Mouse (Mus musculus) liver, embryonic 14.5 days (tissue): ENCODE measurements around the gene Rftn1. TPM values are rescaled to one million over a fixed set of nuclear protein-coding genes. Genes with fewer than 3 reads are reported as not detected.

Experiments
- ATAC-seq: fragments of 200-750 bp; cut with Nextera tagmentation; 2 replicates; pipeline ENCODE4 v1.8.0; 2017; ENCODE audit warnings: moderate number of reproducible peaks, mild to moderate bottlenecking, moderate library complexity; ENCODE audit not compliant: insufficient read depth
- DNase-seq, 3 experiments: peaks; one replicate each; pipeline ENCODE4 v3.0.0-alpha.2; 2012 to 2013; ENCODE audit warnings: low read depth in 3 of 3, low spot score in 3 of 3
- H3K27ac ChIP-seq: fragments of 300-500 bp; sonication (generic); 2 replicates; pipeline ENCODE4 v1.5.1; 2014; ENCODE audit warnings: moderate library complexity, mild to moderate bottlenecking, control low read depth, inconsistent platforms
- H3K27me3 ChIP-seq: fragments of 300-500 bp; sonication (generic); 2 replicates; pipeline ENCODE4 v1.6.1; 2014; ENCODE audit warnings: mild to moderate bottlenecking, low read length, moderate library complexity; ENCODE audit not compliant: control insufficient read depth, insufficient read depth
- H3K36me3 ChIP-seq: fragments of 300-500 bp; sonication (generic); replicated peaks from 2 replicates; pipeline ENCODE4 v1.6.1; 2014; ENCODE audit warnings: low read depth; ENCODE audit not compliant: control insufficient read depth, insufficient read depth
- H3K4me1 ChIP-seq, 2 experiments: fragments of 200-500 bp in 1 of 2; fragments of 300-500 bp in 1 of 2; sonication (generic) in 1 of 2; replicated peaks; 2 replicates each; pipeline ENCODE4 v1.6.1; 2012 to 2014; ENCODE audit warnings: antibody characterized with exemption in 1 of 2, inconsistent platforms in 1 of 2, low read length in 1 of 2; ENCODE audit not compliant: control insufficient read depth in 2 of 2, insufficient read depth in 2 of 2
- H3K4me2 ChIP-seq: fragments of 300-500 bp; sonication (generic); 2 replicates; pipeline ENCODE4 v1.6.1; 2014; ENCODE audit warnings: low read depth, mild to moderate bottlenecking, control low read depth, moderate library complexity
- H3K4me3 ChIP-seq, 2 experiments: fragments of 200-500 bp in 1 of 2; fragments of 300-500 bp in 1 of 2; sonication (generic) in 1 of 2; 2 replicates each; pipeline ENCODE4 v1.5.1; 2012 to 2014; ENCODE audit warnings: low read depth in 2 of 2, low read length in 2 of 2, mild to moderate bottlenecking in 2 of 2, control low read depth in 1 of 2, inconsistent platforms in 1 of 2, moderate library complexity in 1 of 2; ENCODE audit not compliant: insufficient read depth in 1 of 2
- H3K9ac ChIP-seq: fragments of 300-500 bp; sonication (generic); replicated peaks from 2 replicates; pipeline ENCODE4 v1.6.1; 2014; ENCODE audit warnings: mild to moderate bottlenecking, control low read depth, moderate library complexity
- H3K9me3 ChIP-seq: fragments of 300-500 bp; sonication (generic); 2 replicates; pipeline ENCODE4 v1.6.1; 2016; ENCODE audit warnings: low read length, mixed read lengths; ENCODE audit not compliant: control insufficient read depth
- CTCF ChIP-seq: IDR thresholded peaks from 2 replicates; pipeline ENCODE4 v1.5.1; 2016; ENCODE audit warnings: antibody characterized with exemption, low read depth, control low read depth
- EP300 ChIP-seq: IDR thresholded peaks from 2 replicates; pipeline ENCODE4 v1.6.1; 2016; ENCODE audit warnings: antibody characterized with exemption, low read depth
- WGBS: fragments of 180-500 bp; shearing (Covaris S2); extraction: QIAGEN DNeasy Blood & Tissue Kit; methylation state at CpG from one replicate; pipeline ENCODE4 v1.1.7; 2014; ENCODE audit not compliant: insufficient replicate concordance; 5-methylcytosine and 5-hydroxymethylcytosine counted together
- polyA plus RNA-seq, 2 experiments: library from polyadenylated mRNA; depleted of rRNA in 1 of 2; stranded (reverse) in 1 of 2; unstranded in 1 of 2; fragments of >200 nt; fragmentation: Nextera tagmentation in 1 of 2; extraction: Ambion mirVana in 1 of 2; gene quantifications; 2 replicates each; pipeline versions ENCODE4 v1.2.1 to v1.2.3; 2012 to 2014

Gene Rftn1
- polyA plus RNA-seq, 2 experiments, result 2.2 to 3.2 TPM

GRCm38 (mm10) chr17:49987095-49987494 is 203.4 kb downstream of the Rftn1 start:
- H3K27ac ChIP-seq, result no peak overlapping the region
- no peaks in the 10 kb centered on the region for H3K27me3 ChIP-seq
- DNase-seq, result no peak
- 67% methylated on average over 6 of the region's 6 CpGs for WGBS
- TF ChIP-seq CTCF, result no peak
- no peak for TF ChIP-seq EP300
- H3K4me1 ChIP-seq, result 0 out of 4 replicates have a peak, but pooled peaks cover 0 to 9% of the 10 kb centered on the region in 2 experiments
- no peak overlapping the region for H3K4me3 ChIP-seq
- H3K9me3 ChIP-seq, result no peaks in the 10 kb centered on the region
- H3K36me3 ChIP-seq, result no peaks in the 10 kb centered on the region
- no peak overlapping the region for H3K9ac ChIP-seq
- no peak overlapping the region for H3K4me2 ChIP-seq
- ATAC-seq, result no peak

- Histone ChIP-seq H3K27ac (no peak overlapping the region), H3K27me3 (no peaks in the 10 kb centered on the region), H3K9me3 (no peaks in the 10 kb centered on the region; the same call in none of the 2 replicates), H3K4me2 (no peak overlapping the region), H3K9ac (no peak overlapping the region), H3K4me3 (no peak overlapping the region), H3K36me3 (no peaks in the 10 kb centered on the region), H3K4me1 (0 out of 4 replicates have a peak, but pooled peaks cover 0 to 9% of the 10 kb centered on the region in 2 experiments)
- ATAC-seq (no peak), DNase-seq (no peak)
- WGBS, result 65% methylated on average over 5 of the region's 5 CpGs
- TF ChIP-seq CTCF (no peak), EP300 (no peak)
These were observed 207.0 kb downstream of the Rftn1 start for GRCm38 (mm10) chr17:49983478-49983877.

- H3K4me1 ChIP-seq, result 0 out of 4 replicates have a peak, but pooled peaks cover 0 to 9% of the 10 kb centered on the region in 2 experiments
- TF ChIP-seq EP300 (no peak), CTCF (no peak)
- H3K9me3 ChIP-seq, result no peaks in the 10 kb centered on the region; the same call in none of the 2 replicates
- 53% methylated on average over 6 of the region's 6 CpGs for WGBS
- ATAC-seq (no peak), DNase-seq (no peak)
- H3K36me3 ChIP-seq, result no peaks in the 10 kb centered on the region
- no peak overlapping the region for H3K4me2 ChIP-seq
- no peak overlapping the region for H3K27ac ChIP-seq
- H3K9ac ChIP-seq, result no peak overlapping the region
- H3K27me3 ChIP-seq, result no peaks in the 10 kb centered on the region
- no peak overlapping the region for H3K4me3 ChIP-seq
These were observed 207.7 kb downstream of the Rftn1 start for GRCm38 (mm10) chr17:49982611-49983390.

- no peaks in the 10 kb centered on the region; the same call in none of the 2 replicates for H3K9me3 ChIP-seq
- no peak overlapping the region for H3K9ac ChIP-seq
- no peaks in the 10 kb centered on the region for H3K36me3 ChIP-seq
- peak; percentile 48 for TF ChIP-seq CTCF
- no peak for TF ChIP-seq EP300
- H3K27ac ChIP-seq, result no peak overlapping the region
- no peak overlapping the region for H3K4me3 ChIP-seq
- H3K4me2 ChIP-seq, result no peak overlapping the region
- DNase-seq (no peak), ATAC-seq (no peak)
- H3K4me1 ChIP-seq, result 0 out of 4 replicates have a peak, but pooled peaks cover 0 to 4% of the 10 kb centered on the region in 2 experiments
- no peaks in the 10 kb centered on the region for H3K27me3 ChIP-seq
- 85% methylated on average over 4 of the region's 4 CpGs for WGBS
These were observed 208.9 kb downstream of the Rftn1 start for GRCm38 (mm10) chr17:49981591-49981990.

- Histone ChIP-seq H3K4me1 (0 out of 4 replicates have a peak, but pooled peaks cover 0 to 4% of the 10 kb centered on the region in 2 experiments), H3K4me3 (no peak overlapping the region), H3K27me3 (no peaks in the 10 kb centered on the region), H3K4me2 (no peak overlapping the region), H3K9me3 (no peaks in the 10 kb centered on the region; the same call in none of the 2 replicates), H3K9ac (no peak overlapping the region), H3K27ac (no peak overlapping the region), H3K36me3 (no peaks in the 10 kb centered on the region)
- ATAC-seq (no peak), DNase-seq (no peak)
- 72% methylated on average over 4 of the region's 4 CpGs for WGBS
- no peak for TF ChIP-seq CTCF
- no peak for TF ChIP-seq EP300
These were observed 210.7 kb downstream of the Rftn1 start for GRCm38 (mm10) chr17:49979761-49980285.
